Mouse (Mus musculus): ENCODE results near the gene Snap29.
A peak's percentile ranks its signal among the peaks of the same experiment; 100 is the strongest.

DNA sequence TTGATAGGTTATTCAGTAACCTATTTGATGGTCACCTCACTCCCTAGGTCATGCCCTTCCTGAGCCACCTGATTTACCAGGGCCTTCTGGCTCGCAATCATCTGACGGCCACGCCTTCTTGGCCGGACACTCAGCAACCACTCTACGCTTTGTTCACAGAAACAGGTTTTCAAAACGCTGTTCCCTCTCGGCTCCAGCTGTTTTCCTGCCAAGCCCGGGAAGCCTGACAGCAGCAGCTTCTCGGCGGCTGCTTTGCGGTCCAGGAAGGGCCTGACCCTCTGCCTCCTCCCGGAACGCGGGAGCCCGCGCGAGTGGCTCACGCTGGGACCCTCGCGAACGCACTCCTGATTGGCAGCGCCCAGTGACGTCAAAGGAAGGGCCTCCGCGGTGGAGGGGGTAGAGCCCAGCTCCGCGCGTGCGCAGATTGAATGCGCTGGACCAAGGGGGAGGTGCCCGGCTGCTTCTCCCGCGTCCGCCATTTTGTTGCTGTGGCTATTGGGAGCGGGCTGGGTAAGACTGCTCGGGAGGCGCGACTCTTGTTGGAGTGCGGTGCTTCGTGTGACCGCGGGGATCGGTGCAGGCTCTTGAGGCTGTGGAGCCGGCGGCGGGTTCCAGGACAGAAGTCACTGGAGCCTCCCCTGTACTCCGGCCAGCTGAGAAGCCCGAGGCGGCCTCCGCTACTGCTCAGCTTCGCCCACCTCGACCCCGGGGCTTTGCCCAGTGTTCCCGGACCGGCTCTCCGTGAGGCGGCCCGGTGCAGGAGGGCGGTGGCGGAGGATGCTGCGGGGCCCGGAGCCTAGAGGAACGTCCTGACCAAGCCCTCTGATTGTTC, 46.0 kb downstream of the Snap29 start, which contains the start of gene Crkl:
- TF ChIP-seq MAX (IDR thresholded peaks at IDR 0.05): peak; percentile 54
- TF ChIP-seq CTCF (IDR thresholded peaks at IDR 0.05; ENCODE audit: control insufficient read depth, insufficient read depth, insufficient read length): no peak
- no peak for TF ChIP-seq USF1 (IDR thresholded peaks at IDR 0.05; ENCODE audit: low read depth)
- no peak for TF ChIP-seq FOSL1 (IDR thresholded peaks at IDR 0.05; ENCODE audit: insufficient read depth, low read length, poor library complexity, severe bottlenecking)
- TF ChIP-seq MYOD1 (IDR thresholded peaks at IDR 0.05; ENCODE audit: control insufficient read depth, insufficient read length, low read depth): no peak

Measured in C2C12 (cell line).